Mouse (Mus musculus) MEL (cell line): ENCODE data around the gene Rcan1. TPM values are rescaled to one million over a fixed set of nuclear protein-coding genes. Genes with fewer than 3 reads are reported as not detected.

Experiments
- DNase-seq: peaks from one replicate; pipeline ENCODE4 v3.0.0; 2011; ENCODE audit warnings: low read depth, low spot score
- H3K27ac ChIP-seq: 2 replicates; pipeline ENCODE4 v1.5.1; 2012; ENCODE audit warnings: low read depth, mild to moderate bottlenecking, control low read depth, low read length, moderate library complexity; ENCODE audit not compliant: control insufficient read depth
- H3K27me3 ChIP-seq, 2 experiments: fragments of 150-350 bp in 1 of 2; sonication (generic) in 1 of 2; 2 replicates each; pipeline ENCODE4 v1.6.1; 2012; ENCODE audit warnings: low read length in 2 of 2, mild to moderate bottlenecking in 2 of 2, improper control_type of control experiment in 1 of 2, moderate library complexity in 1 of 2; ENCODE audit not compliant: insufficient read depth in 2 of 2, control insufficient read depth in 1 of 2
- H3K36me3 ChIP-seq, 2 experiments: 2 replicates each; pipeline ENCODE4 v1.6.1; 2012 to 2014; ENCODE audit warnings: low read length in 2 of 2, improper control_type of control experiment in 1 of 2, inconsistent platforms in 1 of 2, mild to moderate bottlenecking in 1 of 2; ENCODE audit not compliant: insufficient read depth in 2 of 2, control insufficient read depth in 1 of 2
- H3K4me1 ChIP-seq, 2 experiments: fragments of 150-350 bp in 1 of 2; sonication (generic) in 1 of 2; 2 replicates each; pipeline ENCODE4 v1.6.1; 2012; ENCODE audit warnings: low read length in 2 of 2, improper control_type of control experiment in 1 of 2, mild to moderate bottlenecking in 1 of 2; ENCODE audit not compliant: insufficient read depth in 2 of 2, control insufficient read depth in 1 of 2
- H3K4me3 ChIP-seq, 2 experiments: fragments of 150-350 bp in 1 of 2; sonication (generic) in 1 of 2; 2 replicates each; pipeline ENCODE4 v1.5.1; 2012; ENCODE audit warnings: low read depth in 2 of 2, low read length in 2 of 2, mild to moderate bottlenecking in 2 of 2, moderate library complexity in 2 of 2, control low read depth in 1 of 2, improper control_type of control experiment in 1 of 2; ENCODE audit not compliant: control insufficient read depth in 1 of 2, insufficient read depth in 1 of 2
- H3K79me2 ChIP-seq: 2 replicates; pipeline ENCODE4 v1.6.1; 2012; ENCODE audit warnings: mild to moderate bottlenecking, low read length, moderate library complexity; ENCODE audit not compliant: control insufficient read depth, poor library complexity, insufficient read depth
- H3K9ac ChIP-seq: 2 replicates; pipeline ENCODE4 v1.6.1; 2012; ENCODE audit warnings: low read depth, mild to moderate bottlenecking, control low read depth, low read length, moderate library complexity; ENCODE audit not compliant: control insufficient read depth, poor library complexity, severe bottlenecking
- H3K9me3 ChIP-seq: fragments of 150-350 bp; sonication (generic); replicated peaks from 2 replicates; pipeline ENCODE4 v1.6.1; 2012; ENCODE audit warnings: mild to moderate bottlenecking, low read length, improper control_type of control experiment, moderate library complexity; ENCODE audit not compliant: insufficient read depth
- CTCF ChIP-seq, 3 experiments: IDR thresholded peaks in 2 of 3; conservative IDR thresholded peaks in 1 of 3; 2 replicates each; pipeline ENCODE4 v1.5.1; 2011 to 2012; ENCODE audit warnings: low read length in 3 of 3, low read depth in 2 of 3, mild to moderate bottlenecking in 2 of 3, improper control_type of control experiment in 1 of 3, inconsistent platforms in 1 of 3, mixed read lengths in 1 of 3, moderate library complexity in 1 of 3; ENCODE audit not compliant: control insufficient read depth in 1 of 3, insufficient read depth in 1 of 3, poor library complexity in 1 of 3, severe bottlenecking in 1 of 3
- E2F4 ChIP-seq: IDR thresholded peaks from 2 replicates; pipeline ENCODE4 v1.6.1; 2011; ENCODE audit warnings: low read depth, low read length, improper control_type of control experiment, borderline replicate concordance
- ELF1 ChIP-seq: IDR thresholded peaks from 2 replicates; pipeline ENCODE4 v1.6.1; 2014; ENCODE audit warnings: low read depth, mild to moderate bottlenecking, inconsistent platforms, low read length, improper control_type of control experiment, moderate library complexity
- EP300 ChIP-seq, 2 experiments: IDR thresholded peaks; 2 replicates each; pipeline ENCODE4 v1.6.1; 2011; ENCODE audit warnings: improper control_type of control experiment in 2 of 2, low read length in 2 of 2, low read depth in 1 of 2, mild to moderate bottlenecking in 1 of 2
- ETS1 ChIP-seq: IDR thresholded peaks from 2 replicates; pipeline ENCODE4 v1.6.1; 2012; ENCODE audit warnings: low read depth, mild to moderate bottlenecking, inconsistent platforms, low read length, improper control_type of control experiment, moderate library complexity
- JUND ChIP-seq: IDR thresholded peaks from 2 replicates; pipeline ENCODE4 v1.6.1; 2011; ENCODE audit warnings: low read depth, mild to moderate bottlenecking, improper control_type of control experiment, low read length
- MAFK ChIP-seq: IDR thresholded peaks from 2 replicates; pipeline ENCODE4 v1.6.1; 2011; ENCODE audit warnings: low read depth, mild to moderate bottlenecking, low read length, improper control_type of control experiment, borderline replicate concordance
- MAZ ChIP-seq: IDR thresholded peaks from 2 replicates; pipeline ENCODE4 v1.6.1; 2012; ENCODE audit warnings: low read depth, mild to moderate bottlenecking, inconsistent platforms, low read length, improper control_type of control experiment
- MXI1 ChIP-seq: IDR thresholded peaks from 2 replicates; pipeline ENCODE4 v1.6.1; 2011; ENCODE audit warnings: mild to moderate bottlenecking, low read depth, low read length, improper control_type of control experiment
- MYB ChIP-seq: IDR thresholded peaks from 2 replicates; pipeline ENCODE4 v1.6.1; 2011; ENCODE audit warnings: mild to moderate bottlenecking, low read depth, low read length, improper control_type of control experiment
- MYC ChIP-seq: IDR thresholded peaks from 2 replicates; pipeline ENCODE4 v1.6.1; 2011; ENCODE audit warnings: low read depth, mild to moderate bottlenecking, low read length, improper control_type of control experiment, moderate library complexity
- NRF1 ChIP-seq: IDR thresholded peaks from 2 replicates; pipeline ENCODE4 v1.6.1; 2014; ENCODE audit warnings: low read depth, mild to moderate bottlenecking, inconsistent platforms, low read length, improper control_type of control experiment, moderate library complexity; ENCODE audit not compliant: poor library complexity, insufficient read depth, severe bottlenecking
- POLR2A ChIP-seq, 2 experiments: IDR thresholded peaks; 2 replicates each; pipeline ENCODE4 v1.6.1; 2011 to 2012; ENCODE audit warnings: low read length in 2 of 2, mild to moderate bottlenecking in 2 of 2, control low read depth in 1 of 2, improper control_type of control experiment in 1 of 2, low read depth in 1 of 2, moderate library complexity in 1 of 2; ENCODE audit not compliant: control insufficient read depth in 1 of 2, insufficient read depth in 1 of 2, poor library complexity in 1 of 2
- TAL1 ChIP-seq: IDR thresholded peaks from 2 replicates; pipeline ENCODE4 v1.6.1; 2012; ENCODE audit warnings: mild to moderate bottlenecking, inconsistent platforms, low read length, moderate library complexity, mixed read lengths
- TBP ChIP-seq: IDR thresholded peaks from 2 replicates; pipeline ENCODE4 v1.8.0; 2011; ENCODE audit warnings: low read depth, low read length, improper control_type of control experiment
- TCF12 ChIP-seq: IDR thresholded peaks from 2 replicates; pipeline ENCODE4 v1.6.1; 2014; ENCODE audit warnings: low read depth, mild to moderate bottlenecking, inconsistent platforms, low read length, improper control_type of control experiment, moderate library complexity
- UBTF ChIP-seq: IDR thresholded peaks from 2 replicates; pipeline ENCODE4 v1.6.1; 2012; ENCODE audit warnings: low read depth, mild to moderate bottlenecking, inconsistent platforms, low read length, improper control_type of control experiment, moderate library complexity, borderline replicate concordance; ENCODE audit not compliant: insufficient read depth
- USF2 ChIP-seq, 2 experiments: IDR thresholded peaks; 2 replicates each; pipeline ENCODE4 v1.6.1; 2011 to 2012; ENCODE audit warnings: improper control_type of control experiment in 2 of 2, low read length in 2 of 2, borderline replicate concordance in 1 of 2, inconsistent platforms in 1 of 2, low read depth in 1 of 2, mild to moderate bottlenecking in 1 of 2; ENCODE audit not compliant: insufficient read depth in 1 of 2
- ZC3H11A ChIP-seq: IDR thresholded peaks from 2 replicates; pipeline ENCODE4 v1.6.1; 2012; ENCODE audit warnings: low read depth, mild to moderate bottlenecking, inconsistent platforms, low read length, improper control_type of control experiment
- ZMIZ1 ChIP-seq: IDR thresholded peaks from 2 replicates; pipeline ENCODE4 v1.6.1; 2012; ENCODE audit warnings: low read depth, mild to moderate bottlenecking, inconsistent platforms, low read length, improper control_type of control experiment, moderate library complexity
- polyA plus RNA-seq, 2 experiments: library from polyadenylated mRNA; stranded (reverse) in 1 of 2; unstranded in 1 of 2; fragments of >175 nt in 1 of 2; fragments of >200 nt in 1 of 2; gene quantifications; 2 replicates each; pipeline versions ENCODE4 v1.2.1 to v1.2.4; 2012; ENCODE audit warnings: low replicate concordance in 2 of 2, low read depth in 1 of 2; ENCODE audit not compliant: insufficient read length in 2 of 2, insufficient read depth in 1 of 2, missing spikeins in 1 of 2
- total RNA-seq: library from RNA; depleted of rRNA; stranded (reverse); fragments of 300-350 nt; gene quantifications from 2 replicates; pipeline ENCODE4 v1.2.3, GENCODE M21; 2012

The Rcan1 gene
- total and polyA plus RNA-seq, 3 experiments = 9.5 to 14.6 TPM; not detected in 1

- Histone ChIP-seq H3K9ac (no peak overlapping the region), H3K4me3 (no peak overlapping the region), H3K79me2 (no peaks in the 10 kb centered on the region), H3K27ac (no peak overlapping the region), H3K36me3 (no peaks in the 10 kb centered on the region), H3K27me3 (no peaks in the 10 kb centered on the region), H3K9me3 (no peaks in the 10 kb centered on the region), H3K4me1 (0 out of 4 replicates have a peak, but pooled peaks cover 0 to 2% of the 10 kb centered on the region in 2 experiments)
- no peak for TF ChIP-seq CTCF (IDR thresholded peaks at IDR 0.05 in 2 of 3, conservative IDR thresholded peaks at IDR 0.05 in 1 of 3; ENCODE audit: control insufficient read depth in 1 of 3, insufficient read depth in 1 of 3, low read depth in 2 of 3, low read length in 3 of 3, poor library complexity in 1 of 3, severe bottlenecking in 1 of 3)
- no peak for TF ChIP-seq TCF12
- TF ChIP-seq MAFK = no peak
- no peak for DNase-seq
These were observed 44.8 kb downstream of the Rcan1 start for GRCm38 (mm10) chr16:92425875-92426274.

- H3K9me3 ChIP-seq = no peaks in the 10 kb centered on the region
- no peaks in the 10 kb centered on the region for H3K27me3 ChIP-seq
- TF ChIP-seq ELF1 = no peak
- TF ChIP-seq E2F4 = no peak
- no peak for TF ChIP-seq CTCF (IDR thresholded peaks at IDR 0.05 in 2 of 3, conservative IDR thresholded peaks at IDR 0.05 in 1 of 3; ENCODE audit: control insufficient read depth in 1 of 3, insufficient read depth in 1 of 3, low read depth in 2 of 3, low read length in 3 of 3, poor library complexity in 1 of 3, severe bottlenecking in 1 of 3)
- TF ChIP-seq MYB = no peak
- TF ChIP-seq TCF12 = no peak
- TF ChIP-seq EP300 (IDR thresholded peaks at IDR 0.05; ENCODE audit: low read depth in 1 of 2, low read length in 2 of 2) = no peak
- TF ChIP-seq ZMIZ1 = no peak
- no peak for TF ChIP-seq ETS1
- TF ChIP-seq ZC3H11A = no peak
- no peak for TF ChIP-seq MAZ
- no peak for TF ChIP-seq MYC
- H3K79me2 ChIP-seq = no peaks in the 10 kb centered on the region
- no peak for DNase-seq
- H3K27ac ChIP-seq = no peak overlapping the region
- no peak overlapping the region for H3K9ac ChIP-seq
- H3K4me3 ChIP-seq = no peak overlapping the region
- peaks cover 0 to 2% of the 10 kb centered on the region in 2 experiments; a peak in 1 of 4 replicates for H3K36me3 ChIP-seq
- peaks cover 0 to 1% of the 10 kb centered on the region in 2 experiments; a peak in 1 of 4 replicates for H3K4me1 ChIP-seq
These were observed 47.3 kb downstream of the Rcan1 start for GRCm38 (mm10) chr16:92423363-92423762.

- no peaks in the 10 kb centered on the region for H3K27me3 ChIP-seq
- no peaks in the 10 kb centered on the region for H3K9me3 ChIP-seq
- no peak overlapping the region for H3K9ac ChIP-seq
- peaks cover 0 to 2% of the 10 kb centered on the region in 2 experiments; a peak in 1 of 4 replicates for H3K36me3 ChIP-seq
- H3K4me1 ChIP-seq = peaks cover 0 to 5% of the 10 kb centered on the region in 2 experiments; a peak in 1 of 4 replicates
- TF ChIP-seq MAZ (no peak), EP300 (IDR thresholded peaks at IDR 0.05; ENCODE audit: low read depth in 1 of 2, low read length in 2 of 2) (no peak), TCF12 (no peak), MYC (no peak), JUND (no peak), ZC3H11A (no peak), MYB (no peak), ZMIZ1 (no peak), MXI1 (no peak), POLR2A (IDR thresholded peaks at IDR 0.05; ENCODE audit: control insufficient read depth in 1 of 2, insufficient read depth in 1 of 2, low read depth in 1 of 2, low read length in 2 of 2, poor library complexity in 1 of 2) (no peak), TBP (no peak), ETS1 (no peak), USF2 (IDR thresholded peaks at IDR 0.05; ENCODE audit: borderline replicate concordance in 1 of 2, insufficient read depth in 1 of 2, low read depth in 1 of 2, low read length in 2 of 2) (no peak), ELF1 (no peak), UBTF (no peak), NRF1 (no peak), TAL1 (no peak)
- DNase-seq = no peak
- no peak overlapping the region for H3K4me3 ChIP-seq
- no peaks in the 10 kb centered on the region for H3K79me2 ChIP-seq
- no peak overlapping the region for H3K27ac ChIP-seq
These were observed 48.0 kb downstream of the Rcan1 start for GRCm38 (mm10) chr16:92422435-92423362.
